Mouse (Mus musculus) frontal cortex, postnatal 14 days (tissue): ENCODE measurements around the gene Kir3dl1.
"Not testable (repeated sequence)": the region's sequence is repeated elsewhere in the genome, so short reads cannot be mapped to it uniquely, and the experiment has no call there.

ENCODE experiments used
- DNase-seq, 2 experiments: peaks; one replicate each; pipeline ENCODE4 v3.0.0; 2022; ENCODE audit warnings: low spot score in 2 of 2

Gene Kir3dl1

DNA sequence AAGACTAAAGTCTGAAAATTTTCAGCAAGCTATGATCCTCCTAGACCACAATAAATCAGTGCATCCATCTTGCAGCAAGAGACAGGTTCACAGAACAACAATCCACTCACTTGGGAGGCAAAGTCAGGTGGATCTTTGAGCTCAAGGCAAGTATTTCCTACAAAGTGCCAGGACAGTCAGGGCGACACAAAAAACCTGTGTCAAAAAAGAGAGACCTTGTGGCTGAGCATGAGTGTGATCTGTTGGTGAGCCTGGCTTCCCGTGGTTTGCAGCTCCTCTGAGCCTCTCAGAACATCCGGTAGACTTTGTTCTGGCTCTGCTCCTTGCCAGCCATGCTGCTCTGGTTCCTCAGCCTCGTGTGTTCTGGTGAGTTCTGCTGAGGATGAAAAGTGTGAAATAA is at the start of gene Kir3dl1:
Gene Kir3dl1, plus strand, starts transcription at position 301 of the 400 bp plus-strand sequence.
- DNase-seq, result not testable (repeated sequence)

- DNase-seq, result not testable (repeated sequence)
Observed at GRCm38 (mm10) chrX:136543956-136544355, 26.2 kb downstream of the Kir3dl1 start, which contains the start of gene Kir3dl2. Kir3dl2 (minus strand) TSS chrX:136544056.

DNA sequence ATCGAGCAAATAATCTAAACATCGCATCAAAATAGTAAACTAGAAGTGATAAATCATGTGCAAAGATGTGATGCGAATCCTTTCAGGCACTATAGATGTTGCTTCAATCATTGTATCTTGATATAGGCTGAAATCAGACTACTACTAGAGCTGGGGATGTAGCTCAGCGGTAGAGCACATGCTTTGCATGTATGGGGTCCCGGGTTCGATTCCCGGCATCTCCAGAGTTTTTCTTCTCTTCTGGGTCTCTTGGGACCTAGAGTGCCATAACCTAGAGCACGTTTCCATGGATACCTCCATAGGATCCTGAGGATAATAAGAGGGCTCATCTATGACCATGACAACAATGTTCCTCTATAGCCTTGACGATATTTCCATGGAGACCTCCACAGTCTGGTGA is 51.3 kb downstream of the Kir3dl1 start:
- DNase-seq, result not testable (repeated sequence)
